Mouse (Mus musculus) bone marrow macrophage, adult 2 months (primary cell): ENCODE results near the gene Abca17.

Experiments
- CTCF ChIP-seq: IDR thresholded peaks from 2 replicates; pipeline ENCODE4 v1.5.1; 2012; ENCODE audit warnings: low read depth, mild to moderate bottlenecking, low read length, moderate library complexity
- POLR2A ChIP-seq: IDR thresholded peaks from 2 replicates; pipeline ENCODE4 v1.6.1; 2012; ENCODE audit warnings: mild to moderate bottlenecking, low read depth, low read length, borderline replicate concordance

- TF ChIP-seq CTCF (no peak), POLR2A (no peak)
Measured at GRCm38 (mm10) chr17:24394456-24394855, 43.6 kb upstream of the Abca17 start.
